Mouse (Mus musculus) liver, postnatal 0 days (tissue): ENCODE measurements at regions not wholly inside any gene's neighbourhood (a gene's known extent, or its start where the extent isn't known, plus 50 kb on each side); places are given as distances from the start of the nearest gene placed in this dataset.

Experiments
- CTCF ChIP-seq: sonication (generic); IDR thresholded peaks from 2 replicates; pipeline ENCODE4 v1.5.1; 2016; ENCODE audit warnings: antibody characterized with exemption, low read depth
- EP300 ChIP-seq: IDR thresholded peaks from 2 replicates; pipeline ENCODE4 v1.6.1; 2016; ENCODE audit warnings: antibody characterized with exemption, low read depth, mild to moderate bottlenecking

GRCm38 (mm10) chr14:25318909-25319308 is 140.1 kb upstream of the Zmiz1 start:
- TF ChIP-seq EP300 (no peak), CTCF (no peak)
